Mouse (Mus musculus): Measurements from ENCODE around the gene Krt7. TPM values are rescaled to one million over a fixed set of nuclear protein-coding genes. Genes with fewer than 3 reads are reported as not detected.

Krt7 gene
- total RNA-seq (2023): 1 to 10 TPM; 3.7 to 4.5 TPM

DNA sequence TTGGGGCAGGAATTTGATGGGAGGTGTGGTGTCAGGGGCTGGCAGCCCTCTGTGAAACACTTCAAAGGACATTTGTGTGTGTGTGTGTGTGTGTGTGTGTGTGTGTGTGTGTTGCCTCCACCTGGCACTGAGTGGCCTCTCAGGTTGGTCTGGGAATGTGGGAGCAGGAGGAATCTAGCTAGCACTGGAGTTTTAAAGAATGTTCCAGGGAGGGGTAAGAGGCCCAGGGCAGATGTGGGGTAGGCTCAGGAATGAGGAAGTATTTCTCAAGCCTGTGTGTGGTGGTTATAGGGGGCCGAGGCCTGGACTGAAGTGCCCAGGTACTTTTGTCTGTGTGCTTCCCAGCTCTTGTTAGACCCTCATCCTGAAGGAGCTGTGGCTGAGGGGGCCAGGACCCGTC, at the start of gene Krt7:
Gene Krt7, plus strand, starts transcription at position 269 of the 400 bp plus-strand sequence.

DNA sequence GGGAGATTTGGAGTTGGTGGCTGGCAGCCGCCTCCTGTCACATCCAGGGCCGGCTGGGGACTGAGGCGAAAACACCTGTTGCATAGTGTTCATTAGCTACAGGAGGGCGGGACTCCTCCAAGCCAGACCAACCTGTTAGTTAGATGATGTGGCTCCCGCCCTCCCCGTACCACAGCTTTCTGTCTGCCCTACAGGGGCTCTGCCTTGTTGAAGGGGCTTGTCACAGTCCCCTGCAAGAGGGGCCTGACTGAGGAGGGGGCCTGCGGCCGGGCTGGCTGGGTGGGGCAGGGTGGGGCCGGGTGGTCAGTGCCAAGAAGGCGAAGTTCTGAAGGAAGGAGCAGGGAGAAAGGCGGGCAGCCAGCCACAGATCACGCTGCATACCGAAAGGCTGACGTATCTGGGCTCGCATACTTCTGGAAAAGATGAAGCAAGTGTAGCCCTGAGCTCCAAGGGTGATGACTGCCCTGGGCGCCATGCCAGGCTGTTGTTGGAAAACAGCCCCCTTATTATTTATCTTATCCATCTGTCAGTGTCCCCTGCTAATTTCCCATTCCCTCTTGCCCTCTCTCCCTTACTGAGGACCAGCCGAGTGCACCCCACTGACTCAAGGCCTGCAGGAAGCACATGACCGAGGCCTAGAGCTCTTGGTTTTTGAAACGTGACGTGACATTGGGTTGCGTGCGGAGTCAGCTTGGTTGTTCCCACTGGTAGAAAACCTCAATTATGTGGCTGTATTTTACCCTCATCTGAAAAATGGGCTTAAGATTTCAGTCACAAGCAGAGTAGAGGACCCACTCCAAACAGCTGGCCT, 40.5 kb upstream of the Krt7 start, which contains the start of gene Krt80:
Gene Krt80, minus strand, starts transcription at position 62 of the 811 bp plus-strand sequence.

DNA sequence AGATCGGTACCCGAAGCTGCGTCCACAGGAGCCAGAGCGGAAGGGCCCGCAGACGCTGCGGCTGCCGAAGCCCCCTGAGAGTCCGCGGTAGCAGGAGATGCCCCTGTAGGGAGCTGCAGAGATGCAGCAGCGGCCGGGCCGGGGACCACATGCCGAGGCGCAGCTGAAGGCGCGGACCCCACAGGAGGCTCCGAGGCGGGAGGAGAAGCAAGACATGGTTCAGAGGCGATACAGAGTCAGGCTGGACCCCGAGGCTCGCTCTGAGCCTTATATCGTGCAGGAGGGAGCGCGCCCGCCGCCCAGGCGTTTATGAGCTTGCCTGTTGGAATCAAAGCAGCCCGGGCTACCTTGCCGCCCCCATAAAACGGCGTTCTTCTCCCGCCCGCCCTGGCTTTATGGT, 27.7 kb downstream of the Krt7 start, which contains the start of gene Krt87:
Gene Krt87, minus strand, starts transcription at position 250 of the 400 bp plus-strand sequence.

DNA sequence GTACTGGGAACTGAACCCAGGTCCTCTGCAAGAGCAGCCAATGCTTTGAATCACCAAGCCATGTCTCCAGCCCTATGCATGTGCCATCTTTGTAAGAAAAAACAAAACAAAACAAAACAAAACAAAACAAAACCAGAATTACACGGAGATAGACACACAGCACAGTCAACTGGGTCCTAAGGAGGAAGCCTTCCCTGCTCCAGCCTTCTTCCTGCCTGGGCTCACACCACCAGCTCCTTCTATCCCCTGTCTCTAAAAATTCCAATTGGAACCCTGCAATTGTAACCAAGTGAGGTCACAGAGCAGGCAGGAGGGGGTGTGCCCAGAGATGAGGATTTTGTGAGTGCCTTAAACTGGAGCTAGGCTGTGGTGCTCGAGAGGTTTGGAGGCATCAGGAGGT, 36.6 kb downstream of the Krt7 start, which contains the start of gene Krt88:
Gene Krt88, plus strand, starts transcription at position 301 of the 400 bp plus-strand sequence.

DNA sequence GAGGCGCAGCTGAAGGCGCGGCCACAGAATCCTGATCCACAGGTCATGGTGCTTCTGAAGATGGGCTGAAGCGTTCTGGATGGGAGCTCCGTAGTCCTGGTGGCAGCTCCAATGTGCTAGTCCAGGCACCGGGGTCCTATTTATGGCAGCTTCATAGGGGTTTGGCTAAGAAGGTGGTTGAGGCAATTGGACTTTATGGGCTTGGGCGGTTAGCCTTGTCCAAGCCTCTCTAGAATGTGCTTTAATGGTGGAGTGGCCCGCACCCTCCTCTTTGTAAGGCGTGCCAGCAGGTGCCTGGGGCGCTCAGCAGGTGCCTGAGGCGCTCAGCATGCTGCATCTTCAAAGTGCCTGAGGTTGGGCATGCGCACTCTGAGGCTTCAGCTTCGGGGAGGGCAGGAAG, 52.8 kb downstream of the Krt7 start, which contains the start of gene Krt81:
Gene Krt81, minus strand, starts transcription at position 101 of the 400 bp plus-strand sequence.

DNA sequence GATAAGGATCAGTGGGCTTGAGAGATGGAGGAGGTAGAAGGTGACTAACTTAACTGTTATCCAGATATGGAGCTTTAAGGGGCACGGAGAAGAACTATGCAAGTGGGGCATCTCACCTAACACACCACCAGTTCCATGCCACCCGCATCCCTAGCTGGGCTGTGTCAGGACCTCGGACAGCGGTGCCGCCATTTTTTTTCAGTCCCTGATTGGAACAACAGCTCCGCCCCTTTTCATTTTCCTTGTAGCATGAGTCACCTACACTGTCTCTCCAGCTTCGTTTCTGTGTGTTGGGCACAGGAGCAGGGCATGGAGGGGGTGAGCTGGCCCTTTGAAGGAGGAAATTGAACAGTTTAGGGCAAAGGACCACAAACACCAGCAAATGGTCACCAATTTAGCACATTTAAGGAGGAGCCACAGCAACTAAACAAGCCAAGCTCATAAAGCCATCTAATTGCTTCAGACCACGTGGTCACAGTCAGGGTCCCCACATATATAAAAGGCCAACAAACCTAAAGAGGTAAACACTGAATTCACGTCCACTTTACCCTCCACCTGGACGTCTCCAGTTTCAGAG, 62.2 kb downstream of the Krt7 start, which contains the start of gene Krt86:
Gene Krt86, plus strand, starts transcription at position 527 of the 577 bp plus-strand sequence.

Other genes with a start within 250 kb of the Krt7 start
- 10 to 100 TPM; 14.9 to 18.6 TPM for gene Acvr1b, start 237.0 kb upstream of the Krt7 start, total RNA-seq (2023)
- gene Grasp, start 186.9 kb upstream of the Krt7 start, total RNA-seq (2023): 1 to 10 TPM; 1.2 to 1.7 TPM
- 100 to 1,000 TPM; 140 to 280 TPM for gene Nr4a1, start 156.8 kb upstream of the Krt7 start, total RNA-seq (2023)
- 10 to 100 TPM; 49.4 to 56.3 TPM for gene Atg101, start 126.8 kb upstream of the Krt7 start, total RNA-seq (2023)
- gene 6030408B16Rik, start 117.8 kb upstream of the Krt7 start, total RNA-seq (2023): under 1 TPM; 0.24 to 0.26 TPM
- gene Krt80, start 40.9 kb upstream of the Krt7 start, total RNA-seq (2023): 10 to 100 TPM; 27.7 to 29.9 TPM
- not detected for gene Krt87, start 27.8 kb downstream of the Krt7 start, total RNA-seq (2023)
- not detected for gene Krt88, start 36.7 kb downstream of the Krt7 start, total RNA-seq (2023)
- 1 to 10 TPM in 1 of 2 experiments, under 1 TPM in 1; 0.75 to 1.9 TPM for gene Krt81, start 52.7 kb downstream of the Krt7 start, total RNA-seq (2023)
- 1 to 10 TPM; 4.3 to 5.9 TPM for gene Krt86, start 62.4 kb downstream of the Krt7 start, total RNA-seq (2023)
- gene Krt83, start 80.5 kb downstream of the Krt7 start, total RNA-seq (2023): 10 to 100 TPM; 15.9 to 16.6 TPM
- gene Gm49425, start 106.2 kb downstream of the Krt7 start, total RNA-seq (2023): not detected
- gene Krt84, start 121.8 kb downstream of the Krt7 start, total RNA-seq (2023): not detected
- gene Krt82, start 139.6 kb downstream of the Krt7 start, total RNA-seq (2023): not detected
- gene Krt90, start 151.9 kb downstream of the Krt7 start, total RNA-seq (2023): not detected
- under 1 TPM; 0.64 to 0.70 TPM for gene Krt75, start 162.9 kb downstream of the Krt7 start, total RNA-seq (2023)
- not detected for gene Gm5414, start 217.1 kb downstream of the Krt7 start, total RNA-seq (2023)
- not detected for gene Gm5478, start 236.3 kb downstream of the Krt7 start, total RNA-seq (2023)

All from neutrophil, adult 83 days (primary cell).